8 mouse cellular contexts compared by ENCODE assay signal in genomic region chr5:124351111-124351560, GRCm38 (mm10). TPM values are rescaled to one million over a fixed set of nuclear protein-coding genes. Genes with fewer than 3 reads are reported as not detected.
DNase-seq lines count a peak whose midpoint lies in the region; ATAC-seq lines count a peak whose summit lies in the region.

No protein-coding gene starts in this region.

- H3K4me2 ChIP-seq in intestine, embryonic 16.5 days (ENCODE audit: low read depth, low read length): peak overlapping the region; percentile 96
- H3K4me2 ChIP-seq in midbrain, embryonic 11.5 days: peak overlapping the region; percentile 95

- H3K36me3 ChIP-seq in intestine, embryonic 16.5 days (ENCODE audit: control insufficient read depth, insufficient read depth, low read length): peaks cover 16% of the 10 kb centered on the region
- H3K36me3 ChIP-seq in midbrain, embryonic 11.5 days (ENCODE audit: control insufficient read depth, insufficient read depth, low read length): peaks cover 23% of the 10 kb centered on the region

- WGBS in intestine, embryonic 16.5 days: 13% methylated on average over 7 of the region's 7 CpGs
- WGBS in midbrain, embryonic 11.5 days: 28% methylated on average over 7 of the region's 7 CpGs

- H3K4me1 ChIP-seq in intestine, embryonic 16.5 days (ENCODE audit: control insufficient read depth, insufficient read depth, low read length): peaks cover 20% of the 10 kb centered on the region
- peaks cover 26% of the 10 kb centered on the region for H3K4me1 ChIP-seq in midbrain, embryonic 11.5 days (ENCODE audit: control insufficient read depth, insufficient read depth, low read length)

- DNase-seq in layer of hippocampus, adult 11-12 months (ENCODE audit: low spot score): peak; percentile 69
- no peak for DNase-seq in layer of hippocampus, adult 9-10 months (ENCODE audit: low spot score)
- peak; percentile 50 for DNase-seq in embryo, embryonic 9.5 days (ENCODE audit: extremely low spot score)
- peak; percentile 54 to 79 for DNase-seq in gastrocnemius, postnatal 4 days (ENCODE audit: low spot score in 2 of 2)
- peak; percentile 96 for DNase-seq in left cerebral cortex, postnatal 4 days
- peak; percentile 94 for DNase-seq in midbrain, embryonic 11.5 days (ENCODE audit: low spot score, missing footprints)
- DNase-seq in spleen, postnatal 36 days (ENCODE audit: low spot score in 2 of 2): peak; percentile 30 to 40

- H3K27me3 ChIP-seq in intestine, embryonic 16.5 days (replicated peaks; ENCODE audit: control insufficient read depth, insufficient read depth, low read length): no peaks in the 10 kb centered on the region
- no peaks in the 10 kb centered on the region for H3K27me3 ChIP-seq in midbrain, embryonic 11.5 days (ENCODE audit: control insufficient read depth, insufficient read depth, low read length)

- intact Hi-C loops in left cerebral cortex, postnatal 4 days (cut with DNase I): no loop called here

- H3K9me3 ChIP-seq in intestine, embryonic 16.5 days (ENCODE audit: control insufficient read depth, low read length): no peaks in the 10 kb centered on the region
- H3K9me3 ChIP-seq in midbrain, embryonic 11.5 days (ENCODE audit: control insufficient read depth, low read length): no peaks in the 10 kb centered on the region

- ATAC-seq in intestine, embryonic 16.5 days: peak; percentile 28
- ATAC-seq in midbrain, embryonic 11.5 days (ENCODE audit: low FRiP score): peak; percentile 52

- peak overlapping the region; percentile 90 for H3K4me3 ChIP-seq in intestine, embryonic 16.5 days (ENCODE audit: low read length)
- H3K4me3 ChIP-seq in midbrain, embryonic 11.5 days (ENCODE audit: low read depth, low read length): peak overlapping the region; percentile 99

- H3K27ac ChIP-seq in intestine, embryonic 16.5 days (ENCODE audit: low read length): peak overlapping the region; percentile 96
- peak overlapping the region; percentile 99 for H3K27ac ChIP-seq in midbrain, embryonic 11.5 days (ENCODE audit: low read depth, low read length)

- H3K9ac ChIP-seq in intestine, embryonic 16.5 days (ENCODE audit: low read depth, low read length): peak overlapping the region; percentile 99
- H3K9ac ChIP-seq in midbrain, embryonic 11.5 days (ENCODE audit: low read length): peak overlapping the region; percentile 99

RNA-seq across cellular contexts. Expression of gene Cdk2ap1, which starts 11.7 kb away (rescaled TPM):
- 100 to 1,000 TPM; 214 TPM for total RNA-seq in gastrocnemius, postnatal 4 days (2021)
- 17.8 and 21.1 TPM in 2 replicates for polyA plus RNA-seq in intestine, embryonic 16.5 days (2015; fragmentation: Nextera tagmentation; extraction: Ambion mirVana)
- total RNA-seq in left cerebral cortex, postnatal 4 days (2021): 100 to 1,000 TPM; 112 to 119 TPM
- 215 and 262 TPM in 2 replicates for polyA plus RNA-seq in midbrain, embryonic 11.5 days (2014; fragmentation: Nextera tagmentation; extraction: Ambion mirVana)

RNA-seq across cellular contexts. Expression of gene 2810006K23Rik, which starts 23.2 kb away (rescaled TPM):
- total RNA-seq in gastrocnemius, postnatal 4 days (2021): 10 to 100 TPM in 1 of 2 experiments, 1 to 10 TPM in 1; 9.8 to 11.5 TPM
- polyA plus RNA-seq in intestine, embryonic 16.5 days (2015; fragmentation: Nextera tagmentation; extraction: Ambion mirVana): 13.6 and 14.9 TPM in 2 replicates
- total RNA-seq in left cerebral cortex, postnatal 4 days (2021): 10 to 100 TPM in 1 of 2 experiments, 1 to 10 TPM in 1; 8.6 to 11.1 TPM
- polyA plus RNA-seq in midbrain, embryonic 11.5 days (2014; fragmentation: Nextera tagmentation; extraction: Ambion mirVana): 22.0 and 23.9 TPM in 2 replicates

RNA-seq across cellular contexts. Expression of gene Mphosph9, which starts 23.4 kb away (rescaled TPM):
- 1 to 10 TPM; 7.7 to 9.7 TPM for total RNA-seq in gastrocnemius, postnatal 4 days (2021)
- polyA plus RNA-seq in intestine, embryonic 16.5 days (2015; fragmentation: Nextera tagmentation; extraction: Ambion mirVana): 5.6 and 6.6 TPM in 2 replicates
- 10 to 100 TPM; 17.9 to 26.7 TPM for total RNA-seq in left cerebral cortex, postnatal 4 days (2021)
- 12.3 and 13.6 TPM in 2 replicates for polyA plus RNA-seq in midbrain, embryonic 11.5 days (2014; fragmentation: Nextera tagmentation; extraction: Ambion mirVana)
